Mouse (Mus musculus): ENCODE measurements at regions not wholly inside any gene's neighbourhood (a gene's known extent, or its start where the extent isn't known, plus 50 kb on each side); places are given as distances from the start of the nearest gene placed in this dataset.

- no peak for TF ChIP-seq CTCF (IDR thresholded peaks at IDR 0.05; ENCODE audit: low read depth, low read length)
- TF ChIP-seq POLR2A (IDR thresholded peaks at IDR 0.05; ENCODE audit: extremely low read depth, insufficient read depth, low read length): no peak
These were observed 91.2 kb downstream of the Kcnrg start for GRCm38 (mm10) chr14:61698358-61699055.

All from liver, adult 2 months (tissue).